Mouse (Mus musculus) B cell, adult 2 months (primary cell): Measurements from ENCODE around the gene Prcc.
"Not testable (repeated sequence)": the region's sequence is repeated elsewhere in the genome, so short reads cannot be mapped to it uniquely, and the experiment has no call there.

Source experiments
- DNase-seq, 2 experiments: peaks; one replicate each; pipeline ENCODE4 v3.0.0; 2022

The Prcc gene

DNA sequence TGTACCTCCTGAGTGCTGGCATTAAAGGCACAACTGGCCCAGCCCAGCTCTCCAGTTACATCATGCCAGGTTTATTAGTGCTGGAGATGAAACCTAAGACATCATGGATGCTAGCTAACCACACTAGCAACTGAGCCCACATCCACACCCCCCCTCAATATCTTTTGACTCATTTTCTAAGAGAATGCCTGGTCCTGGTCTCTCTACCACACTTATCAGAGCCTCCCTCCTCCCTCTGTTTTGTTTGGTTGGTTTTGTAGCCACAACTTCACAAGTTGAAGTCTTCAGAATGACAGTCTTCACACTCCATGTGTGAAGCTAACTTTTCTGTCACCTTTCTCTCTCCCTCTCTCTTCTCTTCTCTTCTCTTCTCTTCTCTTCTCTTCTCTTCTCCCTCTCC, 44.5 kb downstream of the Prcc start:
- DNase-seq = no peak

GRCm38 (mm10) chr3:87838622-87839021, 46.8 kb downstream of the Prcc start:
- DNase-seq = peak; percentile 81 to 83

- DNase-seq = peak in 1 of 2 experiments; percentile 24
These were observed 51.9 kb downstream of the Prcc start for GRCm38 (mm10) chr3:87833482-87833881.

- no peak for DNase-seq
These were observed 53.1 kb downstream of the Prcc start for GRCm38 (mm10) chr3:87832109-87832859.

DNA sequence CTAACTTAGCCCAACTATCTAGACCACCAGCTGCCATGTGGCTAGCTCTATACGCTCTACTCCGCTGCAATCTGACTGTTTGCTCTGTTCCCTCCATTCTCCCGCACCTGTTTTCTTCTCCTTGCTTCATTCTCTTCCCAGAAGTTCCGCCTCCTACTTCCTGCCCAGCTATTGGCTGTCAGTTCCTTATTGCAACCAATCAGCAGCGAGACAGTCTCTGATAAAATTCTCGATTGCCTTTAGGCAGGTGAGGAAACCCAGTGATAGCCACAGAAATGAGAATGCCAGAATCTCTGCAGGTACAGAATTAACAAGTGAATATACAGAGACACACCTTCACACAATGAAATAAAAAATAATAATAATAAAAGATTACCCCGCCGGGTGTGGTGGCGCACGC, 56.4 kb downstream of the Prcc start:
- DNase-seq = no peak

GRCm38 (mm10) chr3:87828435-87828834, 57.0 kb downstream of the Prcc start:
- DNase-seq = no peak

- DNase-seq = not testable (repeated sequence)
These were observed 61.2 kb downstream of the Prcc start, which contains the start of gene Pear1 for GRCm38 (mm10) chr3:87824206-87824605. Pear1 (minus strand) TSS chr3:87824306.

DNA sequence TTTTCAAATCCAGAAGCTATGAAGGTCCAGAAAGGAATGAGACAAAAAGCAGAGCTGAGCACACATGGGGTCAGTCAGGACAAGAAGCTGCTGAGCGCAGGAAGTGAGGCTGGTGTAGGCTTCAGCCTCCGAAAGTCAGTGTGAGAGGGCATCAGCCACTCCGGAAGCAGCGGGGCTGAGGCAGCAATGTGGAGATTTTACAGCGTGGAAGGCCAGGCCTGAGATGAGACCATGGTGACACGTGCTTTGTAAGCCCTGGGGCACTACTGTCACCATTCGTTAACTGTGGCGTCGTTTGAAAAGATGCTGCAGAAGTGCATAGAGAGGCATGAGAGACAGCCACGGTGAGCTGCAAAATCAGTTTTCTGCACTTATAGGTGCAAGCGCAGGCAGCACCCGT, 67.2 kb downstream of the Prcc start:
- DNase-seq = no peak

GRCm38 (mm10) chr3:87816646-87817093, 68.7 kb downstream of the Prcc start:
- peak; percentile 80 to 81 for DNase-seq

GRCm38 (mm10) chr3:87816166-87816565, 69.2 kb downstream of the Prcc start:
- DNase-seq = no peak

DNA sequence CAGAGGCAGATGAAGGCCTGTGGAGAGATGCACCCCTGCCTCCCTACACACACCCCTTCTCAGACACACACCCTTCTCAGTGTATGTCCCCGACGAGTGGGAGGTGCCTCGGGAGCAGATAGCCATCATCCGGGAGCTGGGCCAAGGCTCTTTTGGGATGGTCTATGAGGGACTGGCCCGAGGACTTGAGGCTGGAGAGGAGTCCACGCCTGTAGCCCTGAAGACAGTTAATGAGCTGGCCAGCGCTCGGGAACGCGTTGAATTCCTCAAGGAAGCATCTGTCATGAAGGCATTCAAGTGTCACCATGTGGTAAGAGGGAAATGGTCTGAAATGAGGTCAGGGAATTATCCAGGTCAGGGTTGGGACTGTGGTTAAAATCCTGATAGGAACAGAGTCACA, 72.5 kb downstream of the Prcc start:
- DNase-seq = no peak

- no peak for DNase-seq
These were observed 73.0 kb downstream of the Prcc start for GRCm38 (mm10) chr3:87812413-87812812.

GRCm38 (mm10) chr3:87811297-87811696, 74.1 kb downstream of the Prcc start:
- no peak for DNase-seq

- DNase-seq = no peak
These were observed 76.0 kb downstream of the Prcc start for GRCm38 (mm10) chr3:87809322-87809962.
